Mouse (Mus musculus) midbrain, embryonic 10.5 days (tissue): Measurements from ENCODE around the gene Spaar. TPM values are rescaled to one million over a fixed set of nuclear protein-coding genes. Genes with fewer than 3 reads are reported as not detected.
A peak's percentile ranks its signal among the peaks of the same experiment; 100 is the strongest.

ENCODE experiments used
- DNase-seq: peaks from one replicate; pipeline ENCODE4 v3.0.0-alpha.2; 2017; ENCODE audit warnings: low spot score
- H3K27ac ChIP-seq: fragments of 300-500 bp; sonication (generic); replicated peaks from 2 replicates; pipeline ENCODE4 v1.5.1; 2016; ENCODE audit warnings: mild to moderate bottlenecking
- H3K27me3 ChIP-seq: fragments of 300-500 bp; sonication (generic); 2 replicates; pipeline ENCODE4 v1.6.1; 2016; ENCODE audit warnings: low read depth, mild to moderate bottlenecking; ENCODE audit not compliant: poor library complexity, severe bottlenecking
- H3K36me3 ChIP-seq: fragments of 300-500 bp; sonication (generic); 2 replicates; pipeline ENCODE4 v1.6.1; 2016; ENCODE audit warnings: mild to moderate bottlenecking, moderate library complexity
- H3K4me1 ChIP-seq: fragments of 300-500 bp; sonication (generic); 2 replicates; pipeline ENCODE4 v1.6.1; 2016
- H3K4me3 ChIP-seq: fragments of 300-500 bp; sonication (generic); 2 replicates; pipeline ENCODE4 v1.5.1; 2016; ENCODE audit warnings: mild to moderate bottlenecking, moderate library complexity
- H3K9me3 ChIP-seq: fragments of 300-500 bp; sonication (generic); replicated peaks from 2 replicates; pipeline ENCODE4 v1.6.1; 2016; ENCODE audit warnings: mild to moderate bottlenecking
- WGBS: fragments of 180-500 bp; shearing (Covaris S2); methylation state at CpG from one replicate; pipeline ENCODE4 v1.1.7; 2016; 5-methylcytosine and 5-hydroxymethylcytosine counted together
- polyA plus RNA-seq: library from polyadenylated mRNA; unstranded; fragments of >200 nt; fragmentation: Nextera tagmentation; extraction: Ambion mirVana; gene quantifications from 2 replicates; pipeline ENCODE4 v1.2.1, GENCODE M21; 2016

The Spaar gene
- polyA plus RNA-seq, 1 experiment from 2014 or later = 0.02 TPM

GRCm38 (mm10) chr4:43711821-43712220 lies 18.0 kb upstream of the Spaar start:
- Histone ChIP-seq H3K9me3 (no peaks in the 10 kb centered on the region), H3K4me3 (no peak overlapping the region)
- WGBS = 3% methylated on average over 2 of the region's 2 CpGs

GRCm38 (mm10) chr4:43713652-43714219 lies 16.1 kb upstream of the Spaar start:
- no peaks in the 10 kb centered on the region for H3K9me3 ChIP-seq
- 53% methylated on average over 7 of the region's 7 CpGs for WGBS
- no peak for DNase-seq
- H3K4me3 ChIP-seq = no peak overlapping the region
- H3K27me3 ChIP-seq = no peaks in the 10 kb centered on the region
- H3K4me1 ChIP-seq = no peaks in the 10 kb centered on the region
- no peak overlapping the region for H3K27ac ChIP-seq
- no peaks in the 10 kb centered on the region for H3K36me3 ChIP-seq

More at GRCm38 (mm10) chr4:43711821-43712220, 18.0 kb upstream of the Spaar start:
- H3K27ac ChIP-seq = no peak overlapping the region
- no peaks in the 10 kb centered on the region for H3K36me3 ChIP-seq
- peak; percentile 78 for DNase-seq
- no peaks in the 10 kb centered on the region for H3K27me3 ChIP-seq
- peaks cover 6% of the 10 kb centered on the region for H3K4me1 ChIP-seq

GRCm38 (mm10) chr4:43720491-43721228 lies 9.2 kb upstream of the Spaar start:
- no peaks in the 10 kb centered on the region for H3K27me3 ChIP-seq
- no peaks in the 10 kb centered on the region for H3K9me3 ChIP-seq
- no peaks in the 10 kb centered on the region for H3K4me1 ChIP-seq
- H3K4me3 ChIP-seq = no peak overlapping the region
- H3K27ac ChIP-seq = no peak overlapping the region
- no peaks in the 10 kb centered on the region for H3K36me3 ChIP-seq
- 75% methylated on average over 14 of the region's 16 CpGs for WGBS
- DNase-seq = no peak

GRCm38 (mm10) chr4:43722191-43722590 lies 7.6 kb upstream of the Spaar start:
- Histone ChIP-seq H3K4me3 (no peak overlapping the region), H3K27ac (no peak overlapping the region), H3K4me1 (no peaks in the 10 kb centered on the region), H3K27me3 (no peaks in the 10 kb centered on the region), H3K36me3 (no peaks in the 10 kb centered on the region), H3K9me3 (no peaks in the 10 kb centered on the region)
- 90% methylated on average over 4 of the region's 4 CpGs for WGBS
- no peak for DNase-seq

DNA sequence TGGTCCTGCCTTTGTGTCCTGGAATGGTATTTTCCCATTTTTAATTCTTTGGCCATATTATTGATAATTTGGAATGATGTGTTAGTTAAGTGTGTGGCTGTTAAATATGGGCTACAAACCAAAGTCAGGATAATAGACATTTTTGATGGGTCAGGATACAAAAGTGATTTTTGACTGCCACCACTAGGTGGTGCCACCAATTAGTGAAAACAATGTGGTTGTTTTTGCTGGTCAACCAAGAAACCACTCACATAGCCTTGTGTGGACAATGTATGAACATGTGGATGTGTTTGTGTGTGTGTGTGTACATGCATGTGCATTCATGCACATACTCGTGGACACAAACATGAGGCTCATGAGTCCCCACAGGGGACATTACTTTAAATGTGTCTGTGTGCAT lies 5.1 kb upstream of the Spaar start:
- Histone ChIP-seq H3K4me1 (no peaks in the 10 kb centered on the region), H3K4me3 (no peak overlapping the region), H3K36me3 (no peaks in the 10 kb centered on the region), H3K27me3 (no peaks in the 10 kb centered on the region), H3K27ac (no peak overlapping the region), H3K9me3 (no peaks in the 10 kb centered on the region)
- DNase-seq = no peak
- 32% methylated on average over 1 of the region's 1 CpGs for WGBS

- Histone ChIP-seq H3K27me3 (no peaks in the 10 kb centered on the region), H3K4me3 (no peak overlapping the region), H3K36me3 (no peaks in the 10 kb centered on the region), H3K27ac (no peak overlapping the region), H3K9me3 (no peaks in the 10 kb centered on the region), H3K4me1 (0 out of 2 replicates have a peak, but pooled peaks cover 3% of the 10 kb centered on the region)
- DNase-seq = no peak
- 75% methylated on average over 12 of the region's 12 CpGs for WGBS
Measured at GRCm38 (mm10) chr4:43726228-43726993, 3.4 kb upstream of the Spaar start.

- H3K4me3 ChIP-seq = no peak within 1 kb of the TSS
- DNase-seq = no peak
- H3K9me3 ChIP-seq = no peaks in the 10 kb centered on the region
- no peaks in the 10 kb centered on the region for H3K27me3 ChIP-seq
- no peak within 1 kb of the TSS for H3K27ac ChIP-seq
- 74% methylated on average over 3 of the region's 3 CpGs for WGBS
- 0 out of 2 replicates have a peak, but pooled peaks cover 3% of the 10 kb centered on the region for H3K4me1 ChIP-seq
- no peaks in the 10 kb centered on the region for H3K36me3 ChIP-seq
Measured at GRCm38 (mm10) chr4:43726995-43727394, 2.8 kb upstream of the Spaar start, which contains the start of gene Hrct1. Gene Hrct1 (plus strand): TSS chr4:43727188.

- no peaks in the 10 kb centered on the region for H3K9me3 ChIP-seq
- no peak for DNase-seq
- no peaks in the 10 kb centered on the region for H3K36me3 ChIP-seq
- no peak overlapping the region for H3K4me3 ChIP-seq
- 75% methylated on average over 7 of the region's 7 CpGs for WGBS
- H3K27ac ChIP-seq = no peak overlapping the region
- H3K4me1 ChIP-seq = 0 out of 2 replicates have a peak, but pooled peaks cover 3% of the 10 kb centered on the region
- H3K27me3 ChIP-seq = no peaks in the 10 kb centered on the region
Measured at GRCm38 (mm10) chr4:43727718-43728575, 1.9 kb upstream of the Spaar start.

- DNase-seq = no peak
- no peaks in the 10 kb centered on the region for H3K27me3 ChIP-seq
- 0 out of 2 replicates have a peak, but pooled peaks cover 3% of the 10 kb centered on the region for H3K4me1 ChIP-seq
- WGBS = 75% methylated on average over 5 of the region's 5 CpGs
- no peak overlapping the region for H3K4me3 ChIP-seq
- no peaks in the 10 kb centered on the region for H3K9me3 ChIP-seq
- no peaks in the 10 kb centered on the region for H3K36me3 ChIP-seq
- no peak overlapping the region for H3K27ac ChIP-seq
Measured at GRCm38 (mm10) chr4:43728576-43728954, 1.3 kb upstream of the Spaar start.

- Histone ChIP-seq H3K4me3 (no peak overlapping the region), H3K27me3 (no peaks in the 10 kb centered on the region), H3K9me3 (no peaks in the 10 kb centered on the region), H3K27ac (no peak overlapping the region), H3K36me3 (no peaks in the 10 kb centered on the region), H3K4me1 (0 out of 2 replicates have a peak, but pooled peaks cover 3% of the 10 kb centered on the region)
- 74% methylated on average over 3 of the region's 3 CpGs for whole genome bisulfite sequencing
- DNase-seq = no peak
Measured at GRCm38 (mm10) chr4:43729126-43729525, 708 bp upstream of the Spaar start.

- H3K4me3 ChIP-seq = no peak overlapping the region
- WGBS = 71% methylated on average over 21 of the region's 21 CpGs
- no peaks in the 10 kb centered on the region for H3K9me3 ChIP-seq
- no peaks in the 10 kb centered on the region for H3K27me3 ChIP-seq
- H3K27ac ChIP-seq = no peak overlapping the region
- no peak for DNase-seq
- 0 out of 2 replicates have a peak, but pooled peaks cover 3% of the 10 kb centered on the region for H3K4me1 ChIP-seq
- no peaks in the 10 kb centered on the region for H3K36me3 ChIP-seq
Measured at GRCm38 (mm10) chr4:43730750-43731297, 990 bp downstream of the Spaar start.

GRCm38 (mm10) chr4:43732171-43732570 lies 2.3 kb downstream of the Spaar start:
- no peaks in the 10 kb centered on the region for H3K9me3 ChIP-seq

More at GRCm38 (mm10) chr4:43732171-43732570, 2.3 kb downstream of the Spaar start:
- H3K36me3 ChIP-seq = no peaks in the 10 kb centered on the region
- H3K4me3 ChIP-seq = no peak overlapping the region
- DNase-seq = no peak
- H3K27ac ChIP-seq = no peak overlapping the region
- 27% methylated on average over 1 of the region's 1 CpGs for WGBS
- H3K27me3 ChIP-seq = no peaks in the 10 kb centered on the region
- 0 out of 2 replicates have a peak, but pooled peaks cover 3% of the 10 kb centered on the region for H3K4me1 ChIP-seq
